Mouse (Mus musculus) heart, postnatal 4 days (tissue): ENCODE measurements around the gene Sbno2. TPM values are rescaled to one million over a fixed set of nuclear protein-coding genes. Genes with fewer than 3 reads are reported as not detected.
A peak's percentile ranks its signal among the peaks of the same experiment; 100 is the strongest.

ENCODE experiments used
- DNase-seq: peaks from one replicate; pipeline ENCODE4 v3.0.0; 2021
- total RNA-seq, 2 experiments: library from RNA; stranded (reverse); gene quantifications; 2 replicates each; pipeline ENCODE4 v1.2.3; 2021

Gene Sbno2
- total RNA-seq, 2 experiments from 2014 or later: 19.0 to 19.4 TPM

- peak; percentile 95 for DNase-seq
These were observed 36.6 kb upstream of the Sbno2 start for GRCm38 (mm10) chr10:80141786-80142529.

- DNase-seq: peak; percentile 96
These were observed 35.9 kb upstream of the Sbno2 start for GRCm38 (mm10) chr10:80141243-80141642.

- DNase-seq: no peak
These were observed 35.3 kb upstream of the Sbno2 start, which contains the start of gene Cbarp for GRCm38 (mm10) chr10:80140666-80141035. Cbarp (minus strand) TSS chr10:80140835.

GRCm38 (mm10) chr10:80139975-80140665, 34.7 kb upstream of the Sbno2 start:
- no peak for DNase-seq

GRCm38 (mm10) chr10:80139439-80139775, 34.0 kb upstream of the Sbno2 start:
- DNase-seq: no peak

- DNase-seq: peak; percentile 68
These were observed 33.4 kb upstream of the Sbno2 start, which contains the start of gene Atp5d for GRCm38 (mm10) chr10:80138553-80139438. Atp5d (plus strand) TSS chr10:80138632.

GRCm38 (mm10) chr10:80137626-80138552, 32.5 kb upstream of the Sbno2 start:
- no peak for DNase-seq

GRCm38 (mm10) chr10:80136952-80137625, 31.7 kb upstream of the Sbno2 start:
- DNase-seq: no peak

- DNase-seq: no peak
These were observed 31.0 kb upstream of the Sbno2 start for GRCm38 (mm10) chr10:80136179-80136951.

GRCm38 (mm10) chr10:80135641-80136040, 30.3 kb upstream of the Sbno2 start:
- no peak for DNase-seq

- DNase-seq: no peak
These were observed 29.8 kb upstream of the Sbno2 start for GRCm38 (mm10) chr10:80135161-80135560.

- no peak for DNase-seq
These were observed 29.1 kb upstream of the Sbno2 start for GRCm38 (mm10) chr10:80134421-80134820.

- DNase-seq: peak; percentile 83
These were observed 28.0 kb upstream of the Sbno2 start for GRCm38 (mm10) chr10:80133226-80133849.

GRCm38 (mm10) chr10:80131952-80132350, 26.6 kb upstream of the Sbno2 start:
- DNase-seq: no peak

- DNase-seq: no peak
These were observed 26.1 kb upstream of the Sbno2 start for GRCm38 (mm10) chr10:80131316-80131951.

GRCm38 (mm10) chr10:80130403-80131031, 25.1 kb upstream of the Sbno2 start:
- no peak for DNase-seq

GRCm38 (mm10) chr10:80129846-80130245, 24.5 kb upstream of the Sbno2 start:
- no peak for DNase-seq

GRCm38 (mm10) chr10:80127920-80128319, 22.5 kb upstream of the Sbno2 start:
- no peak for DNase-seq
